Mouse (Mus musculus) gastrocnemius, postnatal 10 days (tissue): Measurements from ENCODE around the gene Slc4a8. TPM values are rescaled to one million over a fixed set of nuclear protein-coding genes. Genes with fewer than 3 reads are reported as not detected.
"Not testable (repeated sequence)": the region's sequence is repeated elsewhere in the genome, so short reads cannot be mapped to it uniquely, and the experiment has no call there.

Experiments used
- DNase-seq: peaks from one replicate; pipeline ENCODE4 v3.0.0; 2021; ENCODE audit warnings: mixed read lengths
- total RNA-seq, 2 experiments: library from RNA; stranded (reverse); gene quantifications; 2 replicates each; pipeline ENCODE4 v1.2.3; 2021

The Slc4a8 gene
- total RNA-seq, 2 experiments from 2014 or later, result 1.7 to 2.4 TPM

GRCm38 (mm10) chr15:100743238-100743637, 18.3 kb upstream of the Slc4a8 start:
- no peak for DNase-seq

GRCm38 (mm10) chr15:100746478-100747120, 14.9 kb upstream of the Slc4a8 start:
- no peak for DNase-seq

GRCm38 (mm10) chr15:100747121-100747963, 14.2 kb upstream of the Slc4a8 start:
- DNase-seq, result no peak

- DNase-seq, result no peak
Measured at GRCm38 (mm10) chr15:100748584-100748983, 13.0 kb upstream of the Slc4a8 start.

- DNase-seq, result no peak
Measured at GRCm38 (mm10) chr15:100749751-100750538, 11.6 kb upstream of the Slc4a8 start.

- no peak for DNase-seq
Measured at GRCm38 (mm10) chr15:100752439-100752838, 9.1 kb upstream of the Slc4a8 start.

- no peak for DNase-seq
Measured at GRCm38 (mm10) chr15:100753045-100753444, 8.5 kb upstream of the Slc4a8 start.

GRCm38 (mm10) chr15:100754041-100754440, 7.5 kb upstream of the Slc4a8 start:
- DNase-seq, result no peak

- DNase-seq, result no peak
Measured at GRCm38 (mm10) chr15:100754805-100755497, 6.6 kb upstream of the Slc4a8 start.

GRCm38 (mm10) chr15:100755498-100755859, 6.1 kb upstream of the Slc4a8 start:
- no peak for DNase-seq

- DNase-seq, result peak; percentile 32
Measured at GRCm38 (mm10) chr15:100755881-100756624, 5.5 kb upstream of the Slc4a8 start.

- DNase-seq, result peak; percentile 54
Measured at GRCm38 (mm10) chr15:100757527-100757978, 4.0 kb upstream of the Slc4a8 start.

GRCm38 (mm10) chr15:100759286-100759685, 2.3 kb upstream of the Slc4a8 start:
- no peak for DNase-seq

- no peak for DNase-seq
Measured at GRCm38 (mm10) chr15:100761036-100761418, 520 bp upstream of the Slc4a8 start.

- no peak for DNase-seq
Measured at GRCm38 (mm10) chr15:100762649-100763048, 1.1 kb downstream of the Slc4a8 start.

GRCm38 (mm10) chr15:100764163-100764951, 2.8 kb downstream of the Slc4a8 start:
- no peak for DNase-seq

- DNase-seq, result no peak
Measured at GRCm38 (mm10) chr15:100766826-100767225, 5.3 kb downstream of the Slc4a8 start.

- no peak for DNase-seq
Measured at GRCm38 (mm10) chr15:100767851-100768250, 6.3 kb downstream of the Slc4a8 start.

- not testable (repeated sequence) for DNase-seq
Measured at GRCm38 (mm10) chr15:100769023-100769422, 7.5 kb downstream of the Slc4a8 start.

GRCm38 (mm10) chr15:100770338-100770737, 8.8 kb downstream of the Slc4a8 start:
- DNase-seq, result no peak

- no peak for DNase-seq
Measured at GRCm38 (mm10) chr15:100772685-100773084, 11.1 kb downstream of the Slc4a8 start.
